Mouse (Mus musculus) left cerebral cortex, adult 8-10 months (tissue): ENCODE measurements around the gene B3gnt4. TPM values are rescaled to one million over a fixed set of nuclear protein-coding genes. Genes with fewer than 3 reads are reported as not detected.
"Not testable (repeated sequence)": the region's sequence is repeated elsewhere in the genome, so short reads cannot be mapped to it uniquely, and the experiment has no call there.

Source experiments
- DNase-seq, 2 experiments: peaks; one replicate each; pipeline ENCODE4 v3.0.0; 2022; ENCODE audit warnings: low spot score in 2 of 2
- total RNA-seq, 4 experiments: library from RNA; stranded (reverse); gene quantifications; 2 replicates each; pipeline ENCODE4 v1.2.4; 2022

The B3gnt4 gene
- total RNA-seq = 1 to 10 TPM; 1.1 to 1.6 (median 1.4) TPM

- no peak for DNase-seq
These were observed at the start of gene B3gnt4 for GRCm38 (mm10) chr5:123510160-123510559. B3gnt4 (plus strand) TSS chr5:123510460.

GRCm38 (mm10) chr5:123461420-123461819, 48.8 kb upstream of the B3gnt4 start:
- DNase-seq = no peak

GRCm38 (mm10) chr5:123464638-123465037, 45.6 kb upstream of the B3gnt4 start:
- no peak for DNase-seq

- DNase-seq = no peak
These were observed 39.4 kb upstream of the B3gnt4 start for GRCm38 (mm10) chr5:123470784-123471400.

GRCm38 (mm10) chr5:123473817-123474216, 36.4 kb upstream of the B3gnt4 start:
- no peak for DNase-seq

- no peak for DNase-seq
These were observed 22.4 kb upstream of the B3gnt4 start for GRCm38 (mm10) chr5:123487659-123488395.

GRCm38 (mm10) chr5:123489112-123489785, 21.0 kb upstream of the B3gnt4 start, which contains the start of the genes Lrrc43 and Il31:
Lrrc43 (plus strand) TSS chr5:123489305.
Il31 (minus strand) TSS chr5:123489489.
- no peak for DNase-seq

- no peak for DNase-seq
These were observed 20.3 kb upstream of the B3gnt4 start for GRCm38 (mm10) chr5:123489935-123490334.

GRCm38 (mm10) chr5:123499717-123500116, 10.5 kb upstream of the B3gnt4 start:
- DNase-seq = peak in 1 of 2 experiments; percentile 46

- no peak for DNase-seq
These were observed 8.3 kb upstream of the B3gnt4 start for GRCm38 (mm10) chr5:123501973-123502372.

- DNase-seq = peak; percentile 54 to 75
These were observed 2.1 kb upstream of the B3gnt4 start for GRCm38 (mm10) chr5:123507936-123508723.

- no peak for DNase-seq
These were observed 1.3 kb upstream of the B3gnt4 start for GRCm38 (mm10) chr5:123508921-123509320.

- DNase-seq = not testable (repeated sequence)
These were observed 1.2 kb downstream of the B3gnt4 start for GRCm38 (mm10) chr5:123511426-123511825.

- DNase-seq = no peak
These were observed 1.8 kb downstream of the B3gnt4 start for GRCm38 (mm10) chr5:123512102-123512501.

- DNase-seq = no peak
These were observed 4.6 kb downstream of the B3gnt4 start for GRCm38 (mm10) chr5:123514871-123515270.

GRCm38 (mm10) chr5:123520666-123521065, 10.4 kb downstream of the B3gnt4 start:
- DNase-seq = peak in 1 of 2 experiments; percentile 3

GRCm38 (mm10) chr5:123521621-123522020, 11.4 kb downstream of the B3gnt4 start:
- peak in 1 of 2 experiments; percentile 2 for DNase-seq

GRCm38 (mm10) chr5:123522166-123522565, 11.9 kb downstream of the B3gnt4 start:
- DNase-seq = peak in 1 of 2 experiments; percentile 4

GRCm38 (mm10) chr5:123523692-123524392, 13.6 kb downstream of the B3gnt4 start, which contains the start of gene Diablo:
Diablo (minus strand) TSS chr5:123524176.
- DNase-seq = peak; percentile 92 to 98

- DNase-seq = no peak
These were observed 14.1 kb downstream of the B3gnt4 start for GRCm38 (mm10) chr5:123524393-123524750.

- DNase-seq = peak in 1 of 2 experiments; percentile 9
These were observed 15.0 kb downstream of the B3gnt4 start, which contains the start of gene Gm49027 for GRCm38 (mm10) chr5:123525281-123525680. Gm49027 (minus strand) TSS chr5:123525488.
